Mouse (Mus musculus) thymus, postnatal 14 days (tissue): Measurements from ENCODE around the gene Gsc.
"Not testable (repeated sequence)": the region's sequence is repeated elsewhere in the genome, so short reads cannot be mapped to it uniquely, and the experiment has no call there.

Experiments
- DNase-seq: peaks from one replicate; pipeline ENCODE4 v3.0.0; 2021

Gene Gsc

DNA sequence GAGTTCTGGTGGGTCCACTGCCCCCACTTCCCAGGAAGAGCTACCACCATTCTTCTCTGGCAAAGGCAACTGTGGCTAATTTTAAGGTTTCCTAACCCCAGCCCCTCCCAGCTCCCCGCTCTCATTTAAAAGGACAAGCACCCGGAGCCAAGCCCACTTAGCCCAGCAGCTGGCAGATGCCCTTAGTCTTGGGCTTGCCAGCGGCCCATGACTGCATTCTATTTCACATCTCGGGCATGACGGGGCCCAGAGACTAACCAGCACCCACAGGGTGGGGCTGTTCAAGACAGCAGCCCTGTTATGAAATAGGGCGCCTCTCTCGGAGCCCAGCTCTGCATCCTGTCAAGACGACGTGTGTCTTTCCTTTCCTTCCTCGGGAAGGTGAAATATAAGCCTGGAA is 22.9 kb downstream of the Gsc start:
- DNase-seq = no peak

DNA sequence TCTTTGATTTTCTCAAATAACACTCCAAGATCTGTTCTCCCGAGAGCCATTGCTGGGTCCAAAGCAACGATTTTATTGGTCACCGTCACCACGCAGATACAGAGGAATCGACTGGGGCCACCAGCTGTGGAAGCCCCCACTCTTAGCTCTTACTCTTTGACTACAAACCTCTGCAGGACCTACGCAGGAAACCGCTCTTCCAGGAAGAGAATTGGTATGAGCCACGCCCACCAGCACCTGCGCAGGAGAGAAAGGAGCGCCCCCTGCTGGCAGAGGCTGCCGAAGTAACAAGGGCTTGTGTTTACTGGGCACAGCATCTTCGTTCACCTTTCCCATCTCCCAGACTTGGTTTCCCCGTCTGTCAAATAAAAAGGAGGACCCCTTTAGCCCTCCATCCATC is 25.0 kb downstream of the Gsc start:
- DNase-seq = peak; percentile 79

DNA sequence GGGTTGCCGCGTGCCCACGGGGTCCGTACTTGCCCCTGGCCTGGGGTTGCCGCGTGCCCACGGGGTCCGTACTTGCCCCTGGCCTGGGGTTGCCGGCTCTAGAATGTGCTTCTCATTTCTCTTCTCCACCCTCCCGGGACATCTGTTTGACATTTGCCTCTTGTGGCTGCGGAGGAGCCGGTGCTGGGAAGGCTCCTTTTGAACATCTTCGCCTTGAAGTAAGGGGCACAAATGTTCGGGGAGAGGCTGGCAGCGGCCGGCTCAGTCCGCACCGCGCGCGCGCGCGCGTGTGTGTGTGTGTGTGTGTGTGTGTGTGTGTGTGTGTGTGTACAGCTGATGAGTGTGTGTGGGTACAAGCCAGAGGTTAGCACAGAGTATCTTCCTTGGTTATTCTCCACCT is 26.1 kb downstream of the Gsc start:
- DNase-seq = not testable (repeated sequence)

DNA sequence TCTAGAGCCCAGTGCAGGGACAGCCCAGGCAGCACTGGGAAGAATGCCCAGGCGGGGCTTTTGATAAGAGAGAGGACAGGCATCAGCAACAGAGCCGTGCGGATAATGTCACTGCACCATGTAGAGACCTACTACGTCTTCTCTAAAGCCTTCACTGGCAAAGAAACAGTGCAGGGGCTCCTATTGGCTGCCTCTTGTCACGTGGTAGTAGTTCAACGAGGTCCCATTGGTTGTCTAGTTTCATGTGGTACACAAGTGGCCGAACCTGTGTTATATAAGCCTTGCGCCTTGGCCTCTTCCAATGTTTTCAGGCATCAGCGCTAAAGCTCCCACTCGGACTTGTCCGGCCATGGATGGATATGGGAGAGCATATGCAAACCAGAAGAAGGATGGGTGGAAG is 29.4 kb downstream of the Gsc start:
- no peak for DNase-seq

DNA sequence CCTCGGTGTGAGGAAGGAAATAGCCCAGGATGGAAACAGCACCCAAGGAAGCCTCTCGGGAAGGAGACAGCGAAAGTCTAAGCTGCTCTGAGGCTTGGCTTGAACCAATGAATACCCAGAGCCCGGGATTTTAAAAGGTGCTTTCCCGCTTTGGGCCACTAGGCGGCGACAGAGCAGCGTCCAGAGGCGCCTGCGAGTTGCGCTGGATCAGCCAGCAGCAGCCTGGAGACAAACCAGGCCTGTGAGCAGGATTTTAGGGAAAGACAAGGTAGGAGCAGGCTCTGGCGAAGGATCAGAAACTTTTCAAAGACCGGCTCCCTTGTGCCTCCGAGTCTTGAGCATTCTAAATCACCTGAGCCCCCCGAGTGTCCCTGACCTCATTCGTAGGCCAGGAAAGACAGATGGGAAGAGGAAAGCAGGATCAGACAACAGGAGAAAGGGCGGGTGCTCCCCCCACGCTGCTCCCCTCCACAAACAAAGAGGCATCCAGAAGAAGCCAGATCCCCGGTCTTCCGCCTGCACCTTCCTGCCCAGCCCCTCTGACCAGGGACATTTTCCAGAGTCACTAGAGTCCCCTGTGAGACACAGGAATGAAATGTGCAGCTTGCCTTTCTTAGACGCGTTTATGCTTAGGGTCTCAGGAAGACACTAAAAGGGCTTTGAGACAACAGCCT is 32.9 kb downstream of the Gsc start:
- DNase-seq = peak; percentile 68

DNA sequence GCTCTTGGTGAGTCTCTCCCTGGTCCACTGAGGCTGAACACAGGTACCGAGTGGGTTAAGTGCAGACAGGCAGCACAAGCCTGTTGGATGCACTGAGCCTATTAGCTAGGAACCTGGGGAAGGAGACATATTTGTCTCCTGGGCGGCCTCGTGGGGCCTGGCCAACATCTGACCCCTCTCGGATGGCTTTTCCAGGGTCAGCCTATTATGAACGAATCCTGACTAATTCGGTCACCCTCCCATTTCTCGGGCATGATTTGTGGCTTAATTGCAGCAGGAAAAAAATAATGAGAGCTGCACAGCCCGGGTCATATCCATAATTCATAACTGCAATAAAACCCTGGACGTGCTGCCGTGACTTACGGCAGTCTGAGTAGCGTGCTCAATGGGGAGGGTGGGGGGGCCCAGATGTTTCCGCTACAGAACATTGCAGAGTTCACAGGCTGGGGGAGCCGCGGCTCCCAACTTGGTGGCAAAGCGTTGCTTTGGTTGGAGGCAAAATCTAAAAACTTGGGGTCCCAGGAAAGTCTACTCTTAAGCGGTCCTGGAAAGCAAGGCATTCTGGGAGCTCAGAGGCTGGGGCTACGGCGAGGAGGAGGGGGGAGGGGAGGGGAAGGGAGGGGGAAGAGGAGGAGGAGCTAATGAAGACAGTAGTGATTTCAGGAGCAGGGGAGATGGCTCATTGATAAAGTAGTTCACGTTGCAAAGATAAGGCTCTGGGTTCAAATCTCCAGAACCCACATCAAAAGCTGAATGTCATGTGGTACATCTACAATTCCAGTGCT is 39.0 kb downstream of the Gsc start:
- no peak for DNase-seq

DNA sequence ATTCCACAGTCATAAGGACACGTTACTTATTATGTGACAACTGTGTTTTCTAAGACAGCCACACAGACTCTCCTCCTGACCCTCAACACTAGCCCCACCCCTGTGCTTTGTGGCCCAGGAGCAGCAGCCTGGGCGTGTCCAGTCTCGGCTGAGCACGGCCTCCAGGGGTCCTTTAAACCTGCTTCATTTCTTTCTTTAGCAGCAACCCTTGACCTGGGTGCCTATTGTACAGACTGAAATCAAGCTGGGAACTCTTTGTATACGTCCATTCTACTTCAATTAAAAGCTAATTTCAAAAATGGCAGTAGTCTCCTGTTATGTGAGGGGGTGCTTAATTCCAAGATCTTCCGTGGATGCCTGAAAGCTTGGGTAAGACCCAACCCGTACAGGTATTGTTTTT is 39.9 kb downstream of the Gsc start:
- DNase-seq = no peak

DNA sequence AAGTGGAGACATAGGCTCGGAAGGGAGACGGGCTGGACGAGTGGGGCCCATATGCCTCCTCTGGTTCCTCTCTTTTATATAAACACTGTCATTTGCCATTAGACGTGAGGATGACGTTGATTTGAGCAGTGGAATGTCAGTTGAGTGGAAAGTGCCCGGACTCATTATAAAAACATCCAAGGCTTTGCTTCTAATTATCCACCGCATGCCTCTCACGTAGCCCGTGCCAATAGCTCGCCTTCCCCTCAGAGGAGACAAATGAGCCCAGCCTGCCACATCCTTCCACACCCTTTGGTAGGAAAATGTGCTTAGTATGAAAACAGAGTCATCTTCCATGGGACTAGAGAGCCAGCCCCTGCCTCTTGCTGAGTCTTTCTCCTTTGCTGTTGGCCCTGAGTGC is 41.8 kb downstream of the Gsc start:
- DNase-seq = no peak

DNA sequence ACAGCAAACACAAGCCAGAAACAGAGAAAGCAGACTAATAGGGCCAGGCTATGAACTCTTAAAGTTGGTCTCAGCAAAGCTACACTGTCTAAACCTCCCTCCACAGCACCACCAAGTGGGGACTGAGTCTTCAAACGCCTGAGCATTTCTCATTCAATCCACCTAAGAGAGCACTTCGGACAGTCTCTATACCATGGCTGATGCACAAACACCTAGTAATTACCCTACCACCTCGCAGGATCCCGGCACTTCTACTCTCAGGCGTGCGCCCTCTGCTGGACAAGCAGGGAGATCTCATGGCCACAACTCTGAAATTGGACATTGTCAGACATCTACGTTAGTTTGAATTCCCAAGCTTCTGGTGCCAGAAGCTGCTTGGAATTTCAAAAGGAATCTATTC is 46.2 kb downstream of the Gsc start:
- DNase-seq = peak; percentile 32

DNA sequence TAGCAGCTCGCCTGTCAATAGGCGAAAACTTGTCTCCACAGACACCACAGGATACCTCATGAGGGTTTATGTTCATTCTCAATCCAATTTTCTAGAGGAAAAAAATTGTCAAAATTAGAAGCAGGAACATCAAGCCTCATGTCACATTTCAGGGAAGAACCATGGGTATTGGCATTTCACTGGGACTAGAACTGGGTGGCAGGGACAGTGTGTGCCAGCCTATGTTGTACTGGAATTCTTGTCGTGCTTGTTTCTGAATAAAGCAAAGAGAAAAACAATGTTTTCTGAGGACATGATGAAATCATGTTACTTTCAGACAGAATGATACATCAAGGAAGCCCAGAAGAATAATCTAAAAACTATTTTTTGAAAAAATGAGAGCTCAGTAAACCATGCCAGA is 47.5 kb downstream of the Gsc start:
- DNase-seq = no peak

DNA sequence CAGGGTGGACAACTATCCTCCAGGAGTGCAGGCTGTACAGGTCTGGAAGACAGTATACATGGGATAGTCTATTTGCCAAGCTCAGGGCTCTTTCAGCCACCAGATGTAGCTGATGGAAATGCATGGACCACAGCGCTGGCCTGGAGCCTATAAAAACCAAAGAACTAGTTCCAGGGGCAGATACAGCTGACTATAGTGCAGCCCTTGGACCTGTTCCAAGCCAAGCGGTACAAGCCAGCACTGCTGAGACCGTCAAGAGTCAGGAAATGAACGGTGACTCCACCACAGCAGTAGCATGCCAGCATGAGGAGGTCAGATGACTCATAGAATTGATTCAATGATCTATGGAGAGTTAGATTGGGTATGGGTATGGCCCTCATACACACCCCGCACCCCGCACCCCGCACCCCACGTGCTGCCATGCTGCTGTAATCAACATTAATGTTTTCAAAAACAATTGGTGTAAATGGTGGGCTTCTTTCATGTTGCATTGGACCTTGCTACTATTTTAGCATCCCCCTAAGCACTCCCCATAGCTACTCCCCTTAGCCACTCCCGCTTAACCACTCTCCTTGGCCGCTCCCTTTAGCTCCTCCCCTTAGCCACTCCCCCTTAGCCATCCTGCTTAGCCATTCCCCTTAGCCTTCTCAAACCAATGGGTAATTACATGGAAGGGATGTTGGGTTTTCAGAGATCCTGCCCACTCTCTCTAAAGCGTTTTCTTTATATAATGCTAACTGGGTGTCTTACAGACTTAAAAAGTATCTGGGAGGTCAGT is 50.3 kb downstream of the Gsc start:
- no peak for DNase-seq
